Mouse (Mus musculus): ENCODE measurements around the gene S100g.

- TF ChIP-seq GATA1 (IDR thresholded peaks at IDR 0.05; ENCODE audit: borderline replicate concordance, low read length): no peak
- TF ChIP-seq CTCF (IDR thresholded peaks at IDR 0.05; ENCODE audit: low read depth, low read length): no peak
Measured at GRCm38 (mm10) chrX:162976194-162976593, 11.8 kb upstream of the S100g start.

Data from G1E (cell line).